Mouse (Mus musculus) spleen, adult 2 months (tissue): ENCODE measurements around the gene Mras.

ENCODE experiments used
- CTCF ChIP-seq: fragments of 200-500 bp; IDR thresholded peaks from 2 replicates; pipeline ENCODE4 v1.5.1; 2011; ENCODE audit warnings: mild to moderate bottlenecking, inconsistent platforms; ENCODE audit not compliant: insufficient read depth, insufficient read length, insufficient replicate concordance; ENCODE audit errors: extremely low read depth
- POLR2A ChIP-seq: fragments of 200-500 bp; IDR thresholded peaks from 2 replicates; pipeline ENCODE4 v1.6.1; 2011; ENCODE audit warnings: low read depth, low read length, inconsistent platforms

- TF ChIP-seq CTCF (no peak), POLR2A (no peak)
Observed at GRCm38 (mm10) chr9:99361946-99362345, 75.2 kb downstream of the Mras start.
